Mouse (Mus musculus) brain, embryonic 14.5 days (tissue): ENCODE measurements at regions not wholly inside any gene's neighbourhood (a gene's known extent, or its start where the extent isn't known, plus 50 kb on each side); places are given as distances from the start of the nearest gene placed in this dataset.

Experiments used
- CTCF ChIP-seq: fragments of 200-500 bp; IDR thresholded peaks from 2 replicates; pipeline ENCODE4 v1.5.1; 2012; ENCODE audit warnings: inconsistent platforms, mild to moderate bottlenecking, moderate library complexity, borderline replicate concordance; ENCODE audit not compliant: insufficient read depth, insufficient read length; ENCODE audit errors: extremely low read depth
- POLR2A ChIP-seq: fragments of 200-500 bp; IDR thresholded peaks from 2 replicates; pipeline ENCODE4 v1.6.1; 2012; ENCODE audit warnings: mild to moderate bottlenecking, inconsistent platforms, borderline replicate concordance; ENCODE audit not compliant: poor library complexity, insufficient read depth, insufficient read length, severe bottlenecking; ENCODE audit errors: extremely low read depth

- TF ChIP-seq CTCF (no peak), POLR2A (no peak)
Measured at GRCm38 (mm10) chr10:53470200-53470599, 90.5 kb upstream of the Cep85l start.
